Comparison of ENCODE assay signal across 24 mouse cellular contexts in the genomic region with DNA sequence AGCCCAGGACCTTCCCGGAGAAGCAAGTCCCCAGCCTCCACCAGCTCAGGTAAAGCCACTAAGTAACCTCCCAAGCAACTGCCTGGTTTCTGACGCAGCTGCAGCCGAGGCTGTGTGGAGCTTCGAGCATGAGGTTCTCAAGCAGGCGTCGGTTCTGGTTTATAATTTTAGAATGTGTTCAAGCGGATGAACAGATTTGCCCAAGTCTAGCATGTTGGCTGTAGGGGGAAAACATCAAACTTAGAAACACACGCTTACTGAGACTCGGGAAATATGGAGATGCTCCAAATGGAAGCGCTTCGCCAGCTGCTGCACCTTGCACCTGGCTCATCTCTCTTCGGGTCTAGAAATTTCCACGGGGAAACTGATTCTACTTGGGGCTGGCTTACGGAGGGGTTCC. TPM values are rescaled to one million over a fixed set of nuclear protein-coding genes. Genes with fewer than 3 reads are reported as not detected.
DNase-seq lines count a peak whose midpoint lies in the region; ATAC-seq lines count a peak whose summit lies in the region.
"Had no signal": no experiment of that assay in that cellular context is flagged by ENCODE, and none has a peak within 500 bp of the region (broad histone marks: within the 10 kb centered on the region; RNA-seq: fewer than 3 reads in every experiment).

No protein-coding gene starts in this region.

- DNase-seq in frontal cortex, postnatal 25 days (ENCODE audit: low spot score in 2 of 2) = no peak
- DNase-seq in layer of hippocampus, adult 8-10 months (ENCODE audit: low spot score in 2 of 2) = peak; percentile 60 to 72
- DNase-seq in layer of hippocampus, postnatal 36 days = no peak
- peak; percentile 56 to 67 for DNase-seq in left cerebral cortex, postnatal 14 days (ENCODE audit: low spot score in 2 of 2)
- peak; percentile 54 to 77 for DNase-seq in right cerebral cortex, postnatal 36 days (ENCODE audit: low spot score in 2 of 2)
- no peak for DNase-seq in yolk sac, embryonic 10.5 days (ENCODE audit: low spot score)
- DNase-seq: adrenal gland, postnatal 14 days; cerebellum, adult 8-10 months; gastrocnemius, postnatal 10 days; kidney, adult 8-10 months; kidney, postnatal 25 days; lung, adult 18-20 months; lung, postnatal 10 days; thymus, adult 2 months had no signal

- ATAC-seq in frontal cortex, adult (ENCODE audit: low TSS enrichment) = peak; percentile 64
- ATAC-seq: CD4-positive, CD25-positive, alpha-beta regulatory T cell, adult 4 months; forebrain, embryonic 14.5 days; hindbrain, embryonic 16.5 days; intestine, embryonic 15.5 days; liver, embryonic 12.5 days had no signal

- intact Hi-C loops in left cerebral cortex, postnatal 14 days (cut with DNase I) = no loop called here

RNA-seq across cellular contexts. Expression of a gene that starts 21.0 kb away (rescaled TPM):
- total RNA-seq in layer of hippocampus, adult 8-10 months (2022) = not detected
- total RNA-seq in layer of hippocampus, postnatal 36 days (2021) = not detected
- not detected for total RNA-seq in left cerebral cortex, postnatal 14 days (2021)
- total RNA-seq: adrenal gland, postnatal 14 days; common myeloid progenitor, adult 5-6 weeks; gastrocnemius, postnatal 10 days; granulocyte monocyte progenitor cell, adult 5-6 weeks; hematopoietic stem cell, adult 5-6 weeks; midbrain, postnatal 0 days had no signal

Comparison
In these comparisons a context has a peak if more than half of its experiments do, and no peak if none do; other contexts are left out.
1. DNase-seq: peak in layer of hippocampus, adult 8-10 months (2 of 2), left cerebral cortex, postnatal 14 days (2 of 2) and right cerebral cortex, postnatal 36 days (2 of 2); none in frontal cortex, postnatal 25 days (0 of 2), layer of hippocampus, postnatal 36 days (0 of 2) and yolk sac, embryonic 10.5 days (single experiment).